Mouse (Mus musculus) adrenal gland (tissue): ENCODE results near the gene Dnajc22.

Source experiments
- intact Hi-C: fragments of 180-260 bp; cut with DNase I; formaldehyde crosslinking; loops from one replicate; pipeline ENCODE4 v1.15.1; 2025

Dnajc22 gene

GRCm38 (mm10) chr15:99113396-99113975, 20.5 kb downstream of the Dnajc22 start:
- intact Hi-C loops, result no loop called here

- intact Hi-C loops, result no loop called here
Measured at GRCm38 (mm10) chr15:99114312-99115064, 21.5 kb downstream of the Dnajc22 start.

DNA sequence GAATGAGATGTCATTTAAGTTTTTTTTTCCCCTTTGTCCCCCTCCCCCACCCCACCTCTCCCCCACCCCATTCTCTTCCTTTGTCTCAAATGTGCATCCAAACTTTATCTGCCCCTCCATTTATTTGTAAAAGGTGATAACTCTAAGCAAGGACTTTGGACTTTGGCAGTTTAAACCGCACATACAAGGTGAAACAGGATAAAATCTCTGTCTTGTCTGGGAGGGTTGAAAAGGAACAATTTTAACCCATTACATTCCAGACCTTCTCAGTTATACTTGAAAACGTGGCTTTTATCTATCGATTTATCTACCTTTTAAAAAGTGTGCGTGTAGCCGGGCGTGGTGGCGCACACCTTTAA, 22.1 kb downstream of the Dnajc22 start:
- intact Hi-C loops, result no loop called here

DNA sequence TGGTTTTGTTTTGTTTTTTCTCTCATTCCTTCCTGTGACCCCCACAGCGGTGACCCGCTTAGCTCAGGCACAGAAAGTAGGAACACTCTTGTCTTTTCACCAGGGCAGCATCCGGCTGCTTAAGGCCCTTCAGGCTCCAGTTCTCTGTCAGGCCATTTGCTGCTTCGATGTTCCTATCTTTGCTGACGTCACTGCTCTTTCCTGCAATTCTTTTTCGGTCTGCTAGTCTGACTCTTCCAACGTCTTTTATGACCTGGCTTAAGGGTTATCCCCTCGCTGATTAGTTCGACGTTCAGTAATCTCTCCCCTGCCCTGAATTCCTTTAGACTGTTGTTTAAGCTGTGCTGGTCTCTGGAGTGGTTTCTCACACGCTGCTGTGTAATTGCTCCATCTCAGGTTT, 23.6 kb downstream of the Dnajc22 start:
- intact Hi-C loops, result no loop called here

- intact Hi-C loops, result no loop called here
Measured at GRCm38 (mm10) chr15:99120814-99121213, 27.8 kb downstream of the Dnajc22 start.

DNA sequence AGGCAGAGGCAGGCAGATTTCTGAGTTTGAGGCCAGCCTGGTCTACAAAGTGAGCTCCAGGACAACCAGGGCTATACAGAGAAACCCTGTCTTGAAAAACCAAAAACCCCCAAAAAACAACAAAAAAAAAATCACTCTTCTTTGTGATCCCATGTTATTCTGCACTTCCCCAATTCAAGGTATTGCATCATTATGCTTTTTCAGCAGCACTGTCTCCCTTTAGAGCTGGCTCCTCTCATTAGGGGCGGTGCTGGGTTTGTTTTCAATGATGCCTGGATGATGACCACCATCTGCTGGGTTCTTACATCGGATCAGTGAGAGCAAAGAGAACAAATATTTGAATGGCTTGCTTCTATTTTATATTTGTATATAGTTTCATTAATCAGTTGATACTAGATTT, 29.7 kb downstream of the Dnajc22 start:
- intact Hi-C loops, result no loop called here

DNA sequence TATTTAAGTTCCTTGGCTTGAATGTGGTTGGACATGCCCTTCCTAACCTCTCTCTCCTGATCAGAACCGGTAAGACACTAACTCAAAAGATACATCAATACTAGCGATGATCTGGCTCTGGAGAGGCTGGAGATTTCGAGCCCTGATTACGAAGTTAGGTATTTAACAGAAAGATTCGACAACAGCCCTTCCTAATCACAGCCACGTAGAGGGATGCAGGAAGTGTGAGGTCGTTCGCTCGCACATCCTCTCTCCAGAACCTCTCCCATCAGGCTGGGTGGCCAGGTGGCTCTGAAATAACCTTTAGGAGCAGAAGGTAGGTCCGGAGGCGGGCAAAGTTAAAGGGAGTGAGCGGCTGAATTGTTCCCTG, 32.7 kb downstream of the Dnajc22 start, which contains the start of gene Spats2:
TSS of gene Spats2 (plus strand) at position 206 of the 370 bp plus-strand sequence.
- intact Hi-C loops, result no loop called here

- intact Hi-C loops, result no loop called here
Measured at GRCm38 (mm10) chr15:99126081-99126815, 33.3 kb downstream of the Dnajc22 start.

- intact Hi-C loops, result no loop called here
Measured at GRCm38 (mm10) chr15:99126816-99127365, 33.9 kb downstream of the Dnajc22 start.

- intact Hi-C loops, result no loop called here
Measured at GRCm38 (mm10) chr15:99127851-99128522, 35.0 kb downstream of the Dnajc22 start.

DNA sequence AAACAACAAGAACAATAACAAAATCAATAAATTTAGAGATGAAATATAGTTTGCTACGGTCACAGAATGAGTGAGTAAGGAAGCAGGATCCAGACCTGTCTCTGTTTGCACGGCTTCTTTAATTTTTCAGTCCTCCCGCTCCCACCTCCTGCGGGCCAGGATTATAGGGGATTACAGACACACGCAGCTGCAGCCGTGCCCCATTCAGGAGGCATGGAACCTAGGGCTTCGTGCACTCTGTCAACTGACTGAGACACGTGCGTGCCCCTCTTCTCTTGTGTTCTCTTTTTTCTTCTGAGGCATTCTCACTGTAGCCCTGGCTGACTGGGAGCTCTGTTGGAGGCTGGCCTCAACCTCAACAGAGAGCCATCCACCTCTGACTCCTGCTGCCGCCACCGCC, 36.5 kb downstream of the Dnajc22 start:
- intact Hi-C loops, result no loop called here

DNA sequence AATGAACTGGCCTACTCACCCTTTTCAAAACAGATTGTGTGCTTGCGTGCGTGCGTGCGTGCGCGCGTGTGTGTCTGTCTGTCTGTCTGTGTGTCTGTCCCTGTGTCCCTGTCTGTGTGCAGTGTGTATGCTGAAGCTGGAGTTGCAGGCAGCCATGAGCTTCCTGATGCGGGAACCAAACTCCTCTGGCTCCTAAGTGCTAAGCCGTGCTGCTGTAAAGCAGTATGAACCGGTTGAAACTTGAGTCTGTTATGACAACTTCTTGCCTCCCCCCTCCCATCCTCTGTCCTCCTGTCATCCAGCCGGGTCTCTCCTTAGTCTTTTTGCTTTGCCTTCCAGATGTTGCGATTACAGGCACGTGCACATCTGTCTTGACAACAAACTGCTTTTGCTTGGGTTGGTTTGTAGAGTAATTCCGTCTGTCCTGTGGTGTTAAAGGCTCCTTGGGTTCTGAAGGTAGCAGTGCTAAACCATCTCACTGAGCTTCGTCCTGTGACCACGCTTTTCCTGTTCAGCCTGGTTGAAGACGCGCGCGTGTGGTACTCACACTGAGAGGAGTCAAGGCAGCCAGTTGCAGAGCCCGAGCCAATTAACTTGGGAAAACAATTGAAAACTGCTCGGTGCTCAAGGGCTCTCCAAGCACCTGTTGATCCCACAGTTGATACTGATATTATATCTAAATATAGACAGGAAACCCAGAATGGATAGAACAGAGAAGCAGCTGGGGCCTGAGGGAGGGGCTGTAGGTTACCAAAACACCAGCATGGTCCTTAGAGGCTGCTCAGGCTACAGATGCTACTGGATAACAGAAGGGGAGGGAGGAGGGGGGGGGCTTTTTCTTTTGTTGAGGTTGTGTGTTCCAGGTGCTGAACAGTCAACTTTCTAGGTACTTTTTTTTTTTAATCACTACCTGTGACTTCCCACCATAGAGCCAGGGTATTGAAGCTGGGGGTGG, 37.3 kb downstream of the Dnajc22 start:
- intact Hi-C loops, result no loop called here

DNA sequence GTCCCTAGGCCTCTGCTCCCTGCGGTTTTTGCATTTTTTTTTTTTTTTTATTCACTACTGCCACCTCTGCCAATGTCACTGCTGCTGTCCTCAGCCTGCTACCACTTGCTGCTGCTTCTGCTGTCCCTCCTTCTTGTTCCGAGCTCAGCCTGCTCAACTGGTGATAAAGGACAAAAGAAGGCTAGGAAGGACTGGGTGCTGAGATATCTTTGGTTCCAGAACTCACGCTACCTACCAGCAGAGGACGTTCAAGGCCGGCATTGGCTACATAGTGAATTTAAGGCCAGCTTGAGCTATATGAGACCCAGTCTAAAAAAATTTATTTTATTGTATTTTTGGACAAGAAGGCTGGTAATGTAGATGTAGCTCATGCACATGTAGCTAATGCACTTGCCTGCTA, 45.4 kb downstream of the Dnajc22 start:
- intact Hi-C loops, result no loop called here

DNA sequence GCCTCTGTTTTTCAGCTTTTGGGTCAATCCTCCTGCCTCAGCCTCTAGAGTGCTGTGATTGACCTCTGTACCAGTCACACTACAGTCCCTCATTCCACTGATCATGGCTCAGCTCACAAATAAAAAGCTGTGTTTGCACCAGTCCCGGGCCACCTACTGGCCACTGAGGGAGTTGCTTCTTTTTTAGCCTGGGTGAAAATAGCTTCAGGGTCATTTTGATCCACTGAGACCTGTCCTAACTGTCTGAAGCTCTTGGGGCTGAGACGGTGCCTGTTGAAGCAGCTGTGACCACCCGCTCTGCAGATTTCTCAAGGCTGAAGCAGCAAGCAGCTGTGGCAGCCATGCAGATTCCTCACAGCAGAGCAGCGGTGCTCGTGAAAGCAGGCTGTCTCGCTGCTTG, 46.7 kb downstream of the Dnajc22 start:
- intact Hi-C loops, result no loop called here

DNA sequence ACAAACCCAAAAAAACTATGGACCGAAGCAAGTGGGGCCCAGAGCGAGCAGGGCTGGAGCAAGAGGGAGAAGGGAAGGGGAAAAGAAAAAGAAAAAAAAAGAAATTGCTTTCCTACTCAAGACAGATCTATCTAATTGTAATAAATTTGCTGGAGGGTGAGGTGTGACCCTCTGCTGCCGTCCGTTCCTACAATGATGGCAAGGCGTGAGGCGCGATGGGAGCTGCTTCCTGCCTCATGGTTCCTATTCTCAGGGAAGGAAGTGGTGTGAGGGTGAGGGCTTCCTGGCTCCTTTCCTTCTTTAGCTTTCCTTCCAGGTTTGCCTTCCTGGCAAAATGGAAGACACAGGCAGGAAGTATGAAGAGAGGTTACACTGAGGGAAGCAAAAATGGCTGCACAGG, 57.5 kb downstream of the Dnajc22 start:
- intact Hi-C loops, result no loop called here

- intact Hi-C loops, result no loop called here
Measured at GRCm38 (mm10) chr15:99151324-99151723, 58.4 kb downstream of the Dnajc22 start.

DNA sequence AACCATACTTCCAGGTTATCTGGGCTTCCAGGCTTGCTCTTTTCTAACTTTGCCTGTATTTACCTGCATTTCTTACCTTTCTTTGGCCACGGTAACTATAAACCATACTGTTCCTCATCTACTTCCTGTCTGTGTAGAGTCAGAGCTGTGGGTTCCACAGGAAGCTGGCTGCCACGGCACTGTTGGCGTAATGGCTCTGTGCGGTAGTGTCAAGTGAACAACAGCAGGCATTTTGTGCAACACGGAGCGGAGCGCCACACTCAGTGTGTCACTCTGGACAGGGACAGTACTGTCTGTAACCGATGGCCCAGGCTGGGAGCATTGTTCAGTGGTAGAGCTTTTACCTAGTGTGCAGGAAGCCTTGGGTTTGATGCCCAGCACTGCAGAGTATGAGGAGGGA, 60.5 kb downstream of the Dnajc22 start:
- intact Hi-C loops, result no loop called here
